Mouse (Mus musculus): Measurements from ENCODE around the gene H2-D1. TPM values are rescaled to one million over a fixed set of nuclear protein-coding genes. Genes with fewer than 3 reads are reported as not detected.

The H2-D1 gene
- polyA plus RNA-seq, 1 experiment from 2014 or later, result 109 TPM

GRCm38 (mm10) chr17:35258492-35259478 lies 3.7 kb upstream of the H2-D1 start:
- Histone ChIP-seq H3K4me1 (ENCODE audit: control insufficient read depth, insufficient read depth, low read length) (peaks cover 2% of the 10 kb centered on the region; the same call in 1 of the 2 replicates), H3K27ac (ENCODE audit: low read length) (no peak overlapping the region), H3K9ac (ENCODE audit: low read depth, low read length) (no peak overlapping the region), H3K9me3 (replicated peaks; ENCODE audit: control insufficient read depth, low read length, poor library complexity, severe bottlenecking) (no peaks in the 10 kb centered on the region), H3K36me3 (ENCODE audit: control insufficient read depth, insufficient read depth, low read length) (peaks cover 5% of the 10 kb centered on the region), H3K4me2 (ENCODE audit: low read length) (no peak overlapping the region), H3K27me3 (ENCODE audit: control insufficient read depth, insufficient read depth, low read depth, low read length) (peaks cover 2% of the 10 kb centered on the region; the same call in 1 of the 2 replicates), H3K4me3 (ENCODE audit: low read depth, low read length) (no peak overlapping the region)
- ATAC-seq, result no peak
- WGBS, result 73% methylated on average over 13 of the region's 14 CpGs

- Histone ChIP-seq H3K27ac (ENCODE audit: low read length) (no peak overlapping the region), H3K9me3 (replicated peaks; ENCODE audit: control insufficient read depth, low read length, poor library complexity, severe bottlenecking) (no peaks in the 10 kb centered on the region), H3K9ac (ENCODE audit: low read depth, low read length) (no peak overlapping the region), H3K4me2 (ENCODE audit: low read length) (no peak overlapping the region), H3K36me3 (ENCODE audit: control insufficient read depth, insufficient read depth, low read length) (no peaks in the 10 kb centered on the region), H3K27me3 (ENCODE audit: control insufficient read depth, insufficient read depth, low read depth, low read length) (peaks cover 2% of the 10 kb centered on the region; the same call in 1 of the 2 replicates), H3K4me1 (ENCODE audit: control insufficient read depth, insufficient read depth, low read length) (peaks cover 2% of the 10 kb centered on the region; the same call in 1 of the 2 replicates), H3K4me3 (ENCODE audit: low read depth, low read length) (no peak overlapping the region)
- ATAC-seq, result no peak
- 72% methylated on average over 4 of the region's 4 CpGs for WGBS
Measured at GRCm38 (mm10) chr17:35259621-35260020, 2.9 kb upstream of the H2-D1 start.

- H3K4me3 ChIP-seq (ENCODE audit: low read depth, low read length), result no peak overlapping the region
- no peak overlapping the region for H3K4me2 ChIP-seq (ENCODE audit: low read length)
- H3K9ac ChIP-seq (ENCODE audit: low read depth, low read length), result no peak overlapping the region
- no peaks in the 10 kb centered on the region for H3K36me3 ChIP-seq (ENCODE audit: control insufficient read depth, insufficient read depth, low read length)
- ATAC-seq, result no peak
- peaks cover 2% of the 10 kb centered on the region; the same call in 1 of the 2 replicates for H3K4me1 ChIP-seq (ENCODE audit: control insufficient read depth, insufficient read depth, low read length)
- WGBS, result 68% methylated on average over 13 of the region's 13 CpGs
- peaks cover 2% of the 10 kb centered on the region; the same call in 1 of the 2 replicates for H3K27me3 ChIP-seq (ENCODE audit: control insufficient read depth, insufficient read depth, low read depth, low read length)
- H3K9me3 ChIP-seq (replicated peaks; ENCODE audit: control insufficient read depth, low read length, poor library complexity, severe bottlenecking), result no peaks in the 10 kb centered on the region
- H3K27ac ChIP-seq (ENCODE audit: low read length), result no peak overlapping the region
Measured at GRCm38 (mm10) chr17:35261651-35262050, 879 bp upstream of the H2-D1 start.

GRCm38 (mm10) chr17:35263523-35263883 lies 973 bp downstream of the H2-D1 start:
- Histone ChIP-seq H3K27me3 (ENCODE audit: control insufficient read depth, insufficient read depth, low read depth, low read length) (peaks cover 2% of the 10 kb centered on the region; the same call in 1 of the 2 replicates), H3K9me3 (replicated peaks; ENCODE audit: control insufficient read depth, low read length, poor library complexity, severe bottlenecking) (no peaks in the 10 kb centered on the region), H3K4me3 (ENCODE audit: low read depth, low read length) (peak overlapping the region; percentile 72), H3K36me3 (ENCODE audit: control insufficient read depth, insufficient read depth, low read length) (no peaks in the 10 kb centered on the region), H3K4me2 (ENCODE audit: low read length) (peak overlapping the region; percentile 85), H3K27ac (ENCODE audit: low read length) (no peak overlapping the region), H3K9ac (ENCODE audit: low read depth, low read length) (peak overlapping the region; percentile 79), H3K4me1 (ENCODE audit: control insufficient read depth, insufficient read depth, low read length) (peaks cover 2% of the 10 kb centered on the region; the same call in 1 of the 2 replicates)
- WGBS, result under 1% methylated on average over 31 of the region's 31 CpGs
- ATAC-seq, result peak; percentile 54; the same call in 1 of the 2 replicates

GRCm38 (mm10) chr17:35267399-35268086 lies 5.0 kb downstream of the H2-D1 start:
- Histone ChIP-seq H3K4me1 (ENCODE audit: control insufficient read depth, insufficient read depth, low read length) (peaks cover under 1% of the 10 kb centered on the region; the same call in 1 of the 2 replicates), H3K9me3 (replicated peaks; ENCODE audit: control insufficient read depth, low read length, poor library complexity, severe bottlenecking) (no peaks in the 10 kb centered on the region), H3K9ac (ENCODE audit: low read depth, low read length) (no peak overlapping the region), H3K27ac (ENCODE audit: low read length) (no peak overlapping the region), H3K4me3 (ENCODE audit: low read depth, low read length) (no peak overlapping the region), H3K36me3 (ENCODE audit: control insufficient read depth, insufficient read depth, low read length) (no peaks in the 10 kb centered on the region), H3K27me3 (ENCODE audit: control insufficient read depth, insufficient read depth, low read depth, low read length) (no peaks in the 10 kb centered on the region), H3K4me2 (ENCODE audit: low read length) (no peak overlapping the region)
- ATAC-seq, result no peak
- WGBS, result 85% methylated on average over 1 of the region's 1 CpGs

- 19% methylated on average over 3 of the region's 3 CpGs for WGBS
- Histone ChIP-seq H3K9me3 (replicated peaks; ENCODE audit: control insufficient read depth, low read length, poor library complexity, severe bottlenecking) (0 out of 2 replicates have a peak, but pooled peaks cover 2% of the 10 kb centered on the region), H3K27me3 (ENCODE audit: control insufficient read depth, insufficient read depth, low read depth, low read length) (no peaks in the 10 kb centered on the region), H3K4me1 (ENCODE audit: control insufficient read depth, insufficient read depth, low read length) (no peaks in the 10 kb centered on the region; the same call in 1 of the 2 replicates), H3K4me2 (ENCODE audit: low read length) (no peak overlapping the region), H3K27ac (ENCODE audit: low read length) (no peak overlapping the region), H3K4me3 (ENCODE audit: low read depth, low read length) (no peak overlapping the region), H3K9ac (ENCODE audit: low read depth, low read length) (no peak overlapping the region), H3K36me3 (ENCODE audit: control insufficient read depth, insufficient read depth, low read length) (no peaks in the 10 kb centered on the region)
- ATAC-seq, result no peak
Measured at GRCm38 (mm10) chr17:35269653-35270347, 7.3 kb downstream of the H2-D1 start.

- Histone ChIP-seq H3K27me3 (ENCODE audit: control insufficient read depth, insufficient read depth, low read depth, low read length) (no peaks in the 10 kb centered on the region; the same call in 1 of the 2 replicates), H3K9ac (ENCODE audit: low read depth, low read length) (no peak overlapping the region), H3K4me2 (ENCODE audit: low read length) (no peak overlapping the region), H3K4me1 (ENCODE audit: control insufficient read depth, insufficient read depth, low read length) (peaks cover 3% of the 10 kb centered on the region; the same call in 1 of the 2 replicates), H3K9me3 (replicated peaks; ENCODE audit: control insufficient read depth, low read length, poor library complexity, severe bottlenecking) (0 out of 2 replicates have a peak, but pooled peaks cover 2% of the 10 kb centered on the region), H3K36me3 (ENCODE audit: control insufficient read depth, insufficient read depth, low read length) (no peaks in the 10 kb centered on the region), H3K27ac (ENCODE audit: low read length) (no peak overlapping the region), H3K4me3 (ENCODE audit: low read depth, low read length) (no peak overlapping the region)
- ATAC-seq, result no peak
- WGBS, result 71% methylated on average over 3 of the region's 3 CpGs
Measured at GRCm38 (mm10) chr17:35272249-35272648, 9.7 kb downstream of the H2-D1 start.

GRCm38 (mm10) chr17:35274770-35275169 lies 12.2 kb downstream of the H2-D1 start:
- 5% methylated on average over 11 of the region's 11 CpGs for whole genome bisulfite sequencing
- 0 out of 2 replicates have a peak, but pooled peaks have one; percentile 42 for ATAC-seq
- H3K36me3 ChIP-seq (ENCODE audit: control insufficient read depth, insufficient read depth, low read length), result no peaks in the 10 kb centered on the region
- H3K9me3 ChIP-seq (replicated peaks; ENCODE audit: control insufficient read depth, low read length, poor library complexity, severe bottlenecking), result 0 out of 2 replicates have a peak, but pooled peaks cover 2% of the 10 kb centered on the region
- no peak overlapping the region for H3K9ac ChIP-seq (ENCODE audit: low read depth, low read length)
- H3K4me3 ChIP-seq (ENCODE audit: low read depth, low read length), result no peak overlapping the region
- H3K4me2 ChIP-seq (ENCODE audit: low read length), result no peak overlapping the region
- 0 out of 2 replicates have a peak, but pooled peaks cover 3% of the 10 kb centered on the region for H3K4me1 ChIP-seq (ENCODE audit: control insufficient read depth, insufficient read depth, low read length)
- no peak overlapping the region for H3K27ac ChIP-seq (ENCODE audit: low read length)
- H3K27me3 ChIP-seq (ENCODE audit: control insufficient read depth, insufficient read depth, low read depth, low read length), result no peaks in the 10 kb centered on the region; the same call in 1 of the 2 replicates
